Comparison of ENCODE assay signal across 26 mouse cellular contexts in the genomic region with DNA sequence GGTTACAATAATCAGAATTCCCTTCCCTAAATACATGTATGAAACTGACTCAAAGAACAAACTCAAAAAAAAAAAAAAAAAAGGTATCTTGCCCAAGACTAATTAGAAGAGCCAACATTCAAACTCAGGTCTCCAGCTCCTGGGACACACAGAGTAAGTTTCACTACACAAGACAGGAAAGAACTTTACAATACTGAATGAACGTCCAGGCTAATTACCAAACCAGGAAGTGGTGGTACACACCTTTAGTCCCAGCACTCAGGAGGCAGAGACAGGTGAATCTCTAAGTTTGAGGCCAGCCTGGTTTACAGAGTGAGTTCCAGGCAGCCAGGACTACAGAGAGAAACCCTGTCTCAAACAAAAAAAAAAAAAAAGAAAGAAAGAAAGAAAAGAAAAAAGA.
"Had no signal": no experiment of that assay in that cellular context is flagged by ENCODE, and none has a peak within 500 bp of the region (broad histone marks: within the 10 kb centered on the region; RNA-seq: fewer than 3 reads in every experiment).

No protein-coding gene starts in this region.

- DNase-seq: gastrocnemius, postnatal 10 days; gastrocnemius, postnatal 36 days; heart, adult 11 months; heart, adult 2 months; heart, postnatal 10 days; heart, postnatal 4 days; kidney, adult 11 months; kidney, postnatal 14 days; kidney, postnatal 4 days; liver; liver, embryonic 13.5 days had no signal

- H3K27ac ChIP-seq: heart, adult 2 months; heart, embryonic 10.5 days; hindbrain, embryonic 10.5 days; hindbrain, embryonic 12.5 days; hindbrain, embryonic 14.5 days; kidney, embryonic 15.5 days; kidney, postnatal 0 days; layer of hippocampus, adult 2 months; left cerebral cortex, adult 2 months; limb, embryonic 10.5 days; limb, embryonic 12.5 days; liver, embryonic 13.5 days; liver, embryonic 15.5 days had no signal

- H3K27me3 ChIP-seq: heart, embryonic 12.5 days; hindbrain, embryonic 12.5 days; kidney, embryonic 15.5 days; limb, embryonic 12.5 days; liver, embryonic 13.5 days; liver, embryonic 15.5 days had no signal

- H3K36me3 ChIP-seq: heart, embryonic 10.5 days; heart, embryonic 12.5 days; hindbrain, embryonic 12.5 days; kidney, embryonic 15.5 days; limb, embryonic 12.5 days; liver, embryonic 13.5 days; liver, embryonic 15.5 days had no signal

- H3K9me3 ChIP-seq: heart, embryonic 10.5 days; heart, embryonic 12.5 days; hindbrain, embryonic 10.5 days; hindbrain, embryonic 12.5 days; kidney, embryonic 15.5 days; limb, embryonic 10.5 days; limb, embryonic 12.5 days; liver, embryonic 13.5 days; liver, embryonic 15.5 days had no signal

- H3K9ac ChIP-seq: heart, embryonic 12.5 days; hindbrain, embryonic 12.5 days; kidney, embryonic 15.5 days; limb, embryonic 12.5 days; liver, embryonic 13.5 days; liver, embryonic 15.5 days had no signal

- ATAC-seq: hindbrain, embryonic 16.5 days; intestine, embryonic 16.5 days had no signal

- H3K4me2 ChIP-seq: heart, embryonic 12.5 days; hindbrain, embryonic 12.5 days; limb, embryonic 12.5 days; liver, embryonic 11.5 days; liver, embryonic 13.5 days; liver, embryonic 15.5 days had no signal

- H3K4me3 ChIP-seq: heart, embryonic 10.5 days; heart, embryonic 12.5 days; hindbrain, embryonic 10.5 days; hindbrain, embryonic 12.5 days; kidney, embryonic 15.5 days; layer of hippocampus, adult 2 months; left cerebral cortex, adult 2 months; limb, embryonic 10.5 days; limb, embryonic 12.5 days; liver, embryonic 13.5 days; liver, embryonic 15.5 days had no signal
